Mouse (Mus musculus) left cerebral cortex, adult 2 months (tissue): ENCODE results near the gene Ccdc114. TPM values are rescaled to one million over a fixed set of nuclear protein-coding genes. Genes with fewer than 3 reads are reported as not detected.
A peak's percentile ranks its signal among the peaks of the same experiment; 100 is the strongest.
"Not testable (repeated sequence)": the region's sequence is repeated elsewhere in the genome, so short reads cannot be mapped to it uniquely, and the experiment has no call there.

ENCODE experiments used
- DNase-seq, 2 experiments: peaks; one replicate each; pipeline ENCODE4 v3.0.0; 2021 to 2022; ENCODE audit warnings: low spot score in 2 of 2, mixed read lengths in 1 of 2; ENCODE audit errors: extremely low spot score in 1 of 2
- H3K27ac ChIP-seq: fragments of 200-600 bp; 2 replicates; pipeline ENCODE4 v1.8.1; 2022
- H3K4me3 ChIP-seq: fragments of 200-600 bp; 2 replicates; pipeline ENCODE4 v1.8.1; 2022
- CTCF ChIP-seq: fragments of 200-600 bp; IDR thresholded peaks from 2 replicates; pipeline ENCODE4 v1.8.1; 2022; ENCODE audit warnings: antibody characterized with exemption, mild to moderate bottlenecking, moderate library complexity
- intact Hi-C: fragments of 180-260 bp; cut with DNase I; formaldehyde crosslinking; loops from one replicate; pipeline ENCODE4 v1.15.1; 2025
- total RNA-seq, 2 experiments: library from RNA; stranded (reverse); gene quantifications; 2 replicates each; pipeline ENCODE4 v1.2.3; 2021

The Ccdc114 gene
- total RNA-seq, 2 experiments from 2014 or later = 2.3 TPM

DNA sequence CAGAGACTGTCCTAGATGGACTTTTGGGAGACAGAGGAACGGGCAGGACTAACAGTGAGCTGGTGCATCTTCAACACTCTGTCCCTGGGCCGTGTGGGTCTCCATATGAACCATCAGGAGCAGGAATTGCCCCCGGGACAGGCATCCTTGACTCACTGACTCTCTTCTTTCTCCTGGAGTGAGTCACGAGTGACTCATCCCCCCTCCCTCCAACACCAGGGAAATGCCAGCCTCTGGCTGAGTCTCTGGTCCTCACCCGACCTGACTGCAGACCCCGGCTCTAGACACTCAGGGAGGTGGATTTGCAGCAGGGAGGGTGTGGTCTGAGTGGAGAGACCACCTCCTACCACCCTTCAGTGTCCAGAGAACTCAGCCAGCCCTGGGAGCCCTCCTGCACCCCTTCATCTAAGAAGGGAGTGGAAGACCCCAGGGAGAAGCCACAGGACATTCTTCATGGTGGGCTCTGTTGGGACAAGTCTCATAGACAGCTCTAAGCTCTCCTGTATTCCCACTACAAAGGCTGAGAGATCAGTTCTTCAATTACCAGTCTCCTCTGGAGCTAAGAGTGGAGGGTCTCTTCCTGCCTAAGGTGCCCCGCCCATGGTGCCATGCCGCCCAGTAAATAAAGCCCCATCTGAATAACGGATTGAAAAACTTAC is 3.2 kb upstream of the Ccdc114 start:
- H3K27ac ChIP-seq = peak overlapping the region; percentile 36; the same call in 1 of the 2 replicates
- DNase-seq = peak in 1 of 2 experiments; percentile 36
- H3K4me3 ChIP-seq = no peak overlapping the region
- intact Hi-C loops = no loop called here
- no peak for TF ChIP-seq CTCF

DNA sequence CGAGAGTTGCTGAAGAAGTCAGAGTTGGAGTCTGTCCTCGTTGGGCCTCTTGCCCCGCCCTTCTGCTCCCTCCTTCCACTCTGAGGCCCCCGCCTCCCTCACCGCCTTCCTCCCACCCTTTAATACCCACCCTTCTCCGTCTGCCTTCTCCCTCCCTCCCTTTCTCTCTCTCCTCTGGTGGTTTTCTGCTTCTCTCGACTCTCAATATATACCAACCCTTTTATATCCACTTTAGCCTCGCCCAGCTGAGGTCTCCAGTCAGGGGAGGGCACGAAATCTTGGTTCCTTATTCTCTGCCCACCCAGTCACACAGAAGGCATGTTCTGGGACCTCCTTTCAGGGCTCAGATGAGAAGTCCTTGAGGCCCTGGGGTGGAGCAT is 2.6 kb upstream of the Ccdc114 start, which contains the start of gene Emp3:
Gene Emp3, minus strand, starts transcription at position 163 of the 380 bp plus-strand sequence.
- H3K4me3 ChIP-seq = no peak within 1 kb of the TSS
- DNase-seq = no peak
- TF ChIP-seq CTCF = no peak
- H3K27ac ChIP-seq = peak within 1 kb of the TSS; percentile 89; the same call in 1 of the 2 replicates
- intact Hi-C loops = no loop called here

DNA sequence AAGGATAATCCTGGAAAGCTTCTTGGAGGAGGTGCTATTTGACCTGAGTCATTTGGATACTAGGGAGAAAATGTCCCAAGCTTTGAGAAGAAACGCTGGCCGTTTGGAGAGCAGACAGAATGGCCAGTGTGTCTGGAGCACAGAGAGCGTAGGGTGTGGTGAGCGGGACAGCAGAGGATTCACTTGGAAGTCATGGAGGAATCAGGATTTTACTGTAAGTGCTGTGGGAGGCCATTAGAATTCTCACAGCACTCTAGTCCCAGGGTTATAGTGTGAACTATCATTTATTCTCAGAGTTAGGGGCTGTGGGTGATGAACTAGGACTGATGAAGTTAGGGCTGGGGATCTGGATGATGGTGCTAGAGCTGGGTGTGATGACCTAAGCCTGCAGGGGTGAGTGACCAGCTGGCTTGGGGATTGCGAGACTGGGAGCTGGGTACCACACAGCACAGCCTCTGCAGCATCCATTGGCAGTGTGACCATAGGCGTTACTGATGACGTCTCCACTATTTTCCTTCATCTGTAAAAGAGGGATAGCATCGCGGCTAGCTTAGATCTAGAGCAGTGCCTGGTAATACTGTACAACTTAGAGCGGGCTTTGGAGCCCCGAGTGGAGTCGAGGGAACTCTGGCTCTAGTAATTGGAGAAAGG is 1.8 kb upstream of the Ccdc114 start:
- intact Hi-C loops = loop anchor here (2.0 kb wide), 1 partner anchor 25 kb away; the partner anchor contains the start of genes Syngr4 and Tmem143
- Histone ChIP-seq H3K4me3 (no peak overlapping the region), H3K27ac (peak overlapping the region; percentile 89; the same call in 1 of the 2 replicates)
- no peak for TF ChIP-seq CTCF
- no peak for DNase-seq

DNA sequence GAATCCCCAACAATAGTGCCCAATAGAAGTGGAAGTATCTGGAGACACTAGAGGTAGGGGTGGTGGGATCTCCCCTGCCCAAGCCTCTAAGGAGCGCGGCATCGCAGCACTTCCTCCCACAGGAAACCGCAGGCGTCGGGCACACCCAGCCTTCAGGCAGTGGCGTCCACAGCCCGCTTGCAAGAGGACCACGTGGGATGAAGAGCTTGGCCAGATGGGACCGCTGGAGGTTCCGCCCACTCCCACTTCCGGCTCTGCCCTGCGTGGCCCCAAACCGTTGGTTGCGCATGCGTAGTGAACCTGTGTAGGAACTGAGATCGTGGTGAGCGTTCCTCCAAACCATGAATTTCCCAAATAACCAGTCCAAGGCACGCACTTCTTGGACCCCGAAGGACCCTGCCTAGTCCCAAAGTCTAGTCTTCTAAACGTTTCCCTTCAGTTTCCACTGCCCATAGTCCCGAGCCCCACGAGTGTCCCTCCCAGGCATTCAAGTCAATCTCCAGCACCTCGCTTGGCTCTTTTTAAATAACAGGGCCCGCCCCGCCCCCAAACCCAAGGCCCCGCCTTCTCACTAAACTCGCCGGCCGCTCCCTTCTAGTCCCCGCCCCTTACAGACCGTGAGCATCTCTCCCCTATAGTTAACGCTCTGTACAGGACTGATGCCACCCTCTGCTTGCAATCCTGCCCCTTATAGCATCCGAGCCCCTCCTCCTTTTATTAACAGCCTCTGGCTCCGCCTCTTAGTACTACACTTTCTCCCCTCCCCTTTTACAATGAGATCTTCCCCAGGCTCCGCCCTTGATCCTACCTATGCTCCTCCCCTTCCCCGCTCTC is 727 bp upstream of the Ccdc114 start:
- intact Hi-C loops = loop anchor here (2.0 kb wide), 1 partner anchor 26 kb away; the partner anchor contains the start of genes Syngr4 and Tmem143
- peak overlapping the region; percentile 89 for H3K27ac ChIP-seq

DNA sequence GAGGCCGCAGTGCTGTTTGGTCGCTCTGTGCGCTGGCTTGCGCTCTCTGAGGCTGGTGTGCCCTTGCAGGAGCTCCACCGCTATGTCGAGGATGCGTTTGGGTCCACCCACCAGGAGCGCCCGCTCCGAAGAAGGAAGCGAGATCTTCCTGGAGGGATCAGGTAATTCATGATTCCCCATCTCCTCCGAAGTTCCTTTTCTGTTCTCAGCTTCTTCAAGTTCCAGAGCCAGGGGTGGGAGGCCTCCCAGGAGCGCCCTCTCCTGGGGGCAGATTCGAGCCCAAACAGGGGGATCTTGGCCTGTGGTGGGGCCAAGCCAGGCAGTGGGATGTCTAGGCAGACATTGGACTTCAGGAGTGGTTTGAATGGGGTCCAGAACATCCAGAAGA is 551 bp downstream of the Ccdc114 start:
- Histone ChIP-seq H3K4me3 (no peak overlapping the region), H3K27ac (no peak overlapping the region)
- DNase-seq = no peak
- TF ChIP-seq CTCF = no peak; the same call in none of the 2 replicates
- intact Hi-C loops = no loop called here

More for the DNA sequence above, 727 bp upstream of the Ccdc114 start:
- H3K4me3 ChIP-seq = peak overlapping the region; percentile 53
- DNase-seq = peak; percentile 85 to 89
- TF ChIP-seq CTCF = no peak

DNA sequence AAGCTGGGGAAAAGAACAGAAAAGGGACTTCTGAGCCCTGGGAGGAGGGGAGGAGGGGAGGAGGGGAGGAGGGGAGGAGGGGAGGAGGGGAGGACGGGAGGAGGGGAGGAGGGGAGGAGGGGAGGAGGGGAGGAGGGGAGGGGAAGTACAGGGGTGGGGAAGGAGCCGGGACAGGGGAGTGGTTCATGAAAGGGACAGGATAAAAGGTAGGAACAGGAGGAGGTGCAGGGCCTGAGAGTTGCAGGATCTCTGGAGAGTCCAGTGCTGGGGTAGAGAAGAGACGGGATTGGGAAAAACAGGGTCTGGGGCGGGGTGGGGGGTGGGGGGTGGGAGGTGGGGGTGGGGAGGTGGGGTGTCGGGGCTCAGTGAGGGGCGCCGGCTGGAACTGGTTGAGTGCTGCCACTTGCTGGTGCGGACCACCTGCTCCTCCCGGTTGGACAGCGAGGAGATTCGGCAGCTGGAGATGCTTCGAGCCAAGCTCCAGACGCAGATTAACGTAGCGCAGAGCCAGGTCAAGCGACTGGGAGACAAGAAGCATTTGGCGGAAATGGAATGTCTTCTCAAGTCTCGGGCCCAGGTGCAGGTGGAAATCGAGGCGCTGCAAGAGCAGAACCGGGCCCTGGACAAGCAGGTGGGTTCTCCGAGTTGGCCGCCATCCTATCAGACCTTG is 4.9 kb downstream of the Ccdc114 start:
- H3K4me3 ChIP-seq = no peak overlapping the region
- TF ChIP-seq CTCF = no peak
- no peak for DNase-seq
- H3K27ac ChIP-seq = no peak overlapping the region
- intact Hi-C loops = no loop called here

DNA sequence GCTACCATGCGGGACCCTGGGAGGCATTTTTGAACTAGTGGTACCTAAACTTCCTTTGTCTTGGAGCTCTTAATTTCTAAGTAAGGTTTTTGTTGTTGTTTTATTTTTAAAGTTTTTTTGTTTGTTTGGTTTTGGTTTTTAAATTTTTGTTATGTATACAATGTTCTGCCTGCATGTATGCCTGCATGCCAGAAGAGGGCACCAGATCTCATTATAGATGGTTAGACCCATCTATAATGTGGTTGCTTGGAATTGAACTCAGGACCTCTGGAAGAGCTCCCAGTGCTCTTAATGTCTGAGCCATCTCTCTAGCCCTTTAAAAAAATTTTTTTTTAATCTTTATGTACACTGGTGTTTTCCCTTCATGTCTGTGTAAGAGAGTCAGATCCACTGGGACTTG is 5.8 kb downstream of the Ccdc114 start:
- H3K27ac ChIP-seq = no peak overlapping the region
- H3K4me3 ChIP-seq = no peak overlapping the region
- DNase-seq = no peak
- peak; percentile 35 for TF ChIP-seq CTCF
- intact Hi-C loops = no loop called here

DNA sequence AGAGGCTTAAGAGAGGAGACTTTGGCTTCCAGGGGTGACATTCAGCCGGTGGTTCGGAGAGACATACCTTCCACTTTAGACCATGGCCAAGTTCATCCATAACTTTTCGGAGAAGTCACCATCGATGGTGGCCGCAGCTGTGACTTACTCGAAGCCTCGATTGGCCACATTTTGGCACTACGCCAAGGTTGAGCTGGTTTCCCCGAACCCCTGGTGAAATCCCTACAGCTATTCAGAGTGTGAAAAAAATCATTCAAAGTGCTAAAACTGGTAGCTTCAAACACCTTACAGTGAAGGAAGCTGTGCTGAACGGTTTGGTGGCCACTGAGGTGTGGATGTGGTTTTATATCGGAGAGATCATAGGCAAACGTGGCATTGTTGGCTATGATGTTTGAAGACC is 9.9 kb downstream of the Ccdc114 start:
- H3K27ac ChIP-seq, H3K4me3 ChIP-seq, DNase-seq: not testable (repeated sequence)
- intact Hi-C loops = loop anchor here (2.0 kb wide), 1 partner anchor 195 kb away; no protein-coding TSS in a partner anchor

DNA sequence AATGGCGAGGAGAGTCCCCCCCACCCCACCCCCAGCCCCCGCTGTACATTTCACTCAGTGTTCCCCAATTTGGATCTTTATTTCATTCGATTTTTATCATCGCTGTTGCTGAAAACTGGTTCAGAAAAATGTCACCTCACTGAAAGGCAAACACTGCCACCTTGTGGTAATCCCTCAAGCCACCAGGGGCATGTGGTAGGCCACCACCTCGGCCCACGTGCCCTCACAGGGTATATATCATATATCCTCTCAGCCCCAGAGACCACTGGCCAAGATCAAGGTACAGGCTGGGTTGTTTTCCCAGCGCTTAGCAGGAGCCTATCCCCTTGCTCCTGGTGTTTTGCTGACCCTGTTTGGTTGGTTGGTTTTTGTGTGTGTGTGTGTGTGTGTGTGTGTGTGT is 11.2 kb downstream of the Ccdc114 start:
- Histone ChIP-seq H3K27ac (no peak overlapping the region), H3K4me3 (no peak overlapping the region)
- peak; percentile 68 for TF ChIP-seq CTCF
- intact Hi-C loops = loop anchor here (1.0 to 5.0 kb wide), 3 partner anchors 63 to 338 kb away; partner anchors contain the start of gene Kdelr1
- DNase-seq = peak in 1 of 2 experiments; percentile 61

DNA sequence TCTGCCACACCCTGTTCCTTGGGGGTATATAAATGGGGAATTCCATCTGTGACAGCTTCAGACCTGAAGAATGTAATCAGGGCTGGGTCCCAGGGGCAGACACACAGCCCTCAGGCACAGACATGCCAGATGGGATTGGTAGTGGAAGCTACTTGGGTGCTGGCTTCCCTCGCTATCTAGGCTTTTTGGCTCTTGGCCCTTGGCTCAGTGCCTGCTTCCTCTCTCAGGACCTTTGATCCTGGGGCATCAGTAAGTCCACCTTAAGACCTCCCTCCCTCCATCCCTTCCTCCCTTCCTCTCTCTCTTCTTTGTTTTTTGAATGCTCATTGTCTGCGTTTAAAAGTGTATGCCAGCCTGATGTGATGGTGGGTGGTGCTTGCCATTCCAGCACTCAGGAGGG is 16.0 kb downstream of the Ccdc114 start:
- no peak overlapping the region for H3K4me3 ChIP-seq
- intact Hi-C loops = loop anchor here (5.0 kb wide), 1 partner anchor 343 kb away; no protein-coding TSS in a partner anchor
- DNase-seq = no peak
- no peak overlapping the region for H3K27ac ChIP-seq
- TF ChIP-seq CTCF = no peak

DNA sequence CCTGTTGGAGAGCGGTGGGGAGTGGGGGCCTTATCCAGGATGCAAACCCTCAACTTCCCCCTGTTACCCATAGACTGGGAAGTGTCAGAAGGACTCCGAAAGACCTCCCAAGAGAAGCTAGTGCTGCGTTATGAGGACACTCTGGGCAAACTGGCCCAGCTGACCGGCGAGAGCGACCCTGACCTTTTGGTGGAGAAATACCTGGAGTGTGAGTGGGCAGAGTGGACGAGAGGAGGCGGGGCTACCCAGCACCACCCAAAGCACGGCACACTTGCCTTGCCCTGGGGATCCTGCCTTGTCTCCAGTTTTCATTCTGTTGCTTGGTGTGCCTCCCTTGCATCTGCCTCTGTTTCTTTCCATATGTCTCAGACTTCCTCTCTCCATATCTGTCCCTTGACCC is 18.1 kb downstream of the Ccdc114 start:
- intact Hi-C loops = loop anchor here (2.0 kb wide), 1 partner anchor 67 kb away; no protein-coding TSS in a partner anchor
- no peak for DNase-seq
- Histone ChIP-seq H3K27ac (no peak overlapping the region), H3K4me3 (no peak overlapping the region)
- no peak for TF ChIP-seq CTCF
